In the genomic region with DNA sequence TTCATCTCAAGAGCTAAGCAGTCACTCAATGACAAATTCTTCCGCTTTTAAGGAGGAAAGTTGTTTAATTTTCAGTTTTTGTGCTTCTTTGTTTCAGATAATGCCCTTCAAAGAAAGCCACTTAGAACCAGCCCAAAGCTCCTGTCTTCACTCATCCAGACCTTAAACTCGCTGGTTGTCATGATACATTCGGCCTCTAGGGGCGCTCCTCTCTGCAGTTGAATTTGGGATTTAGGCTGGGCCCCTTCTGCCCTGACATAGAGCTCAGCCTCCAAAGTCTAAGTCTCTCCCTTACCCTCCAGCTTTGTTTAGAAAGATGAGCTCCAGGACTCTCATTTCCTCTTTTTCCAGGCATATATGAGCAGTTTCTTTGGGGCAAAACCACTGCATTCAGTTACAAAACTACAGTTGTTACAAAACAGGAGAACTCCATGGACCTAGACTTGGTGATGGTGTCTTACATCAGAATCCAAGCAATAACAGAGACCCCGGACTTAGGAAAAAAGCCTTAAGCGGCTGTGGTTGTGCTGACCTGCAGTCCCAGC, we compare ENCODE assay signal across 9 mouse cellular contexts. TPM values are rescaled to one million over a fixed set of nuclear protein-coding genes. Genes with fewer than 3 reads are reported as not detected.
DNase-seq lines count a peak whose midpoint lies in the region; ATAC-seq and TF ChIP-seq lines count a peak whose summit lies in the region.
"Not testable (repeated sequence)": the region's sequence is repeated elsewhere in the genome, so short reads cannot be mapped to it uniquely, and the experiment has no call there.
"Had no signal": no experiment of that assay in that cellular context is flagged by ENCODE, and none has a peak within 500 bp of the region (broad histone marks: within the 10 kb centered on the region; RNA-seq: fewer than 3 reads in every experiment).

No protein-coding gene starts in this region.

- ATAC-seq in embryonic facial prominence, embryonic 11.5 days (replicated peaks; ENCODE audit: insufficient number of reproducible peaks, low FRiP score, low TSS enrichment, low read depth); lung, postnatal 0 days: not testable (repeated sequence)

- intact Hi-C loops in heart, postnatal 10 days (cut with DNase I) = loop anchor here (2.0 to 5.0 kb wide), 3 partner anchors 95 to 301 kb away; no protein-coding TSS in a partner anchor

- 34% methylated on average over 6 of the region's 6 CpGs for WGBS in embryonic facial prominence, embryonic 11.5 days
- 32% methylated on average over 6 of the region's 6 CpGs for WGBS in lung, postnatal 0 days

- TF ChIP-seq POLR2A in ES-Bruce4 (IDR thresholded peaks at IDR 0.05; ENCODE audit: insufficient read depth, low read length); brain, embryonic 14.5 days (IDR thresholded peaks at IDR 0.05; ENCODE audit: borderline replicate concordance, extremely low read depth, insufficient read depth, insufficient read length, poor library complexity, severe bottlenecking): not testable (repeated sequence)

- not testable (repeated sequence) for H3K9me3 ChIP-seq in ES-Bruce4 (replicated peaks; ENCODE audit: control insufficient read depth, insufficient read depth, low read length, poor library complexity, severe bottlenecking); embryonic facial prominence, embryonic 11.5 days (replicated peaks; ENCODE audit: control insufficient read depth, low read length); lung, postnatal 0 days (ENCODE audit: low read length)

- not testable (repeated sequence) for H3K27ac ChIP-seq in ES-Bruce4 (ENCODE audit: insufficient read depth, low read length); embryonic facial prominence, embryonic 11.5 days (replicated peaks; ENCODE audit: low read depth, low read length); lung, postnatal 0 days (ENCODE audit: low read length)

- peak; percentile 36 for DNase-seq in brain, embryonic 14.5 days (ENCODE audit: low read depth)
- DNase-seq in embryonic facial prominence, embryonic 11.5 days (ENCODE audit: low spot score) = peak; percentile 71
- DNase-seq in heart, postnatal 10 days = peak; percentile 52 to 82
- peak; percentile 21 for DNase-seq in layer of hippocampus, adult 9-11 months
- peak; percentile 41 for DNase-seq in lung, postnatal 0 days (ENCODE audit: low spot score)
- peak; percentile 65 for DNase-seq in retina, postnatal 1 day
- DNase-seq in thymus, postnatal 10 days (ENCODE audit: low spot score in 2 of 2) = peak; percentile 70 to 90

- TF ChIP-seq EP300 in ES-Bruce4 (IDR thresholded peaks at IDR 0.05; ENCODE audit: insufficient read depth, low read depth, low read length); lung, postnatal 0 days (IDR thresholded peaks at IDR 0.05): not testable (repeated sequence)

- H3K36me3 ChIP-seq in ES-Bruce4 (ENCODE audit: control insufficient read depth, insufficient read depth, low read length, poor library complexity, severe bottlenecking); embryonic facial prominence, embryonic 11.5 days (replicated peaks; ENCODE audit: control insufficient read depth, insufficient read depth, low read depth, low read length); lung, postnatal 0 days (ENCODE audit: insufficient read depth, low read length): not testable (repeated sequence)

- not testable (repeated sequence) for H3K4me2 ChIP-seq in embryonic facial prominence, embryonic 11.5 days (ENCODE audit: low read depth, low read length); lung, postnatal 0 days (replicated peaks; ENCODE audit: low read depth, low read length)

- H3K9ac ChIP-seq in ES-Bruce4 (ENCODE audit: low read depth, poor library complexity, severe bottlenecking); embryonic facial prominence, embryonic 11.5 days (replicated peaks; ENCODE audit: low read length); lung, postnatal 0 days (replicated peaks; ENCODE audit: low read depth): not testable (repeated sequence)

- H3K4me3 ChIP-seq in ES-Bruce4 (ENCODE audit: low read depth, low read length); embryonic facial prominence, embryonic 11.5 days (ENCODE audit: low read depth, low read length); lung, postnatal 0 days (ENCODE audit: low read depth, low read length): not testable (repeated sequence)

- not testable (repeated sequence) for H3K27me3 ChIP-seq in ES-Bruce4 (ENCODE audit: control insufficient read depth, insufficient read depth, low read length, poor library complexity, severe bottlenecking); embryonic facial prominence, embryonic 11.5 days (ENCODE audit: control insufficient read depth, insufficient read depth, low read length); lung, postnatal 0 days (replicated peaks; ENCODE audit: insufficient read depth, low read length)

- H3K4me1 ChIP-seq in ES-Bruce4 (ENCODE audit: control insufficient read depth, insufficient read depth, low read length); embryonic facial prominence, embryonic 11.5 days (ENCODE audit: control insufficient read depth, insufficient read depth, low read length); lung, postnatal 0 days (ENCODE audit: insufficient read depth, low read depth, low read length): not testable (repeated sequence)

- TF ChIP-seq CTCF in ES-Bruce4 (IDR thresholded peaks at IDR 0.05; ENCODE audit: low read depth, low read length) = peak; percentile 45
- TF ChIP-seq CTCF in brain, embryonic 14.5 days (IDR thresholded peaks at IDR 0.05; ENCODE audit: borderline replicate concordance, extremely low read depth, insufficient read depth, insufficient read length) = peak; percentile 65; the same call in 1 of the 2 replicates
- peak; percentile 75 for TF ChIP-seq CTCF in lung, postnatal 0 days (IDR thresholded peaks at IDR 0.05)

RNA-seq across cellular contexts. Expression of gene Ly6c1, which starts 13.5 kb away (rescaled TPM):
- 2.0 and 2.1 TPM in 2 replicates for polyA plus RNA-seq in ES-Bruce4 (2011; ENCODE audit: insufficient read depth, insufficient read length, low read depth, missing spikeins)
- 2.6 and 2.9 TPM in 2 replicates for polyA plus RNA-seq in brain, embryonic 14.5 days (2012; rRNA removed)
- polyA plus RNA-seq in embryonic facial prominence, embryonic 11.5 days (2014; fragmentation: Nextera tagmentation; extraction: Ambion mirVana) = 0.79 and 1.3 TPM in 2 replicates
- total RNA-seq in heart, postnatal 10 days (2021) = 100 to 1,000 TPM; 188 to 226 TPM
- 363 and 479 TPM in 2 replicates for polyA plus RNA-seq in lung, postnatal 0 days (2015; fragmentation: Nextera tagmentation; extraction: Ambion mirVana)

RNA-seq across cellular contexts. Expression of gene Ly6c2, which starts 49.7 kb away (rescaled TPM):
- 2.1 TPM in 1 of 2 replicates, not detected in the other for polyA plus RNA-seq in ES-Bruce4 (2011; ENCODE audit: insufficient read depth, insufficient read length, low read depth, missing spikeins)
- 0.22 and 0.23 TPM in 2 replicates for polyA plus RNA-seq in brain, embryonic 14.5 days (2012; rRNA removed)
- 0.71 TPM in 1 of 2 replicates, not detected in the other for polyA plus RNA-seq in embryonic facial prominence, embryonic 11.5 days (2014; fragmentation: Nextera tagmentation; extraction: Ambion mirVana)
- 1 to 10 TPM; 5.8 to 6.6 TPM for total RNA-seq in heart, postnatal 10 days (2021)
- 30.5 and 47.7 TPM in 2 replicates for polyA plus RNA-seq in lung, postnatal 0 days (2015; fragmentation: Nextera tagmentation; extraction: Ambion mirVana)
- polyA plus RNA-seq: neural tube, embryonic 13.5 days had no signal

Comparison
In these comparisons a context has a peak if more than half of its experiments do, and no peak if none do; other contexts are left out.
1. DNase-seq: peak in every context shown above with its lines; median percentile 80 in thymus, postnatal 10 days; 71 in embryonic facial prominence, embryonic 11.5 days; 67 in heart, postnatal 10 days; 65 in retina, postnatal 1 day; 41 in lung, postnatal 0 days; 36 in brain, embryonic 14.5 days; 21 in layer of hippocampus, adult 9-11 months.
2. RNA of gene Ly6c1, which starts 13.5 kb away (polyA plus RNA-seq): 363 to 479 TPM in lung, postnatal 0 days; 2.6 to 2.9 TPM in brain, embryonic 14.5 days, 2.0 to 2.1 TPM in ES-Bruce4 and 0.79 to 1.3 TPM in embryonic facial prominence, embryonic 11.5 days; every median in the first group is over 10 times any median in the second.
3. RNA of gene Ly6c2, which starts 49.7 kb away (polyA plus RNA-seq): 30.5 to 47.7 TPM in lung, postnatal 0 days; 2.1 TPM in ES-Bruce4, 0.22 to 0.23 TPM in brain, embryonic 14.5 days and 0.71 TPM in embryonic facial prominence, embryonic 11.5 days; every median in the first group is over 10 times any median in the second.
4. Peak in every context shown above with its lines, with median percentiles within 50 percentile points of each other: CTCF ChIP-seq.